In genomic region chr3:152130963-152131362, GRCm38 (mm10) we compare ENCODE assay signal across 19 mouse cellular contexts. TPM values are rescaled to one million over a fixed set of nuclear protein-coding genes. Genes with fewer than 3 reads are reported as not detected.
"Had no signal": no experiment of that assay in that cellular context is flagged by ENCODE, and none has a peak within 500 bp of the region (broad histone marks: within the 10 kb centered on the region; RNA-seq: fewer than 3 reads in every experiment).

No protein-coding gene starts in this region.

- H3K4me3 ChIP-seq: layer of hippocampus, adult 2 months; left cerebral cortex, adult 2 months; liver, embryonic 13.5 days; stomach, embryonic 15.5 days had no signal

- H3K9me3 ChIP-seq: liver, embryonic 13.5 days; stomach, embryonic 15.5 days had no signal

- H3K27ac ChIP-seq: layer of hippocampus, adult 2 months; left cerebral cortex, adult 2 months; liver, embryonic 13.5 days; stomach, embryonic 15.5 days had no signal

- DNase-seq: kidney, adult 8-10 months; kidney, postnatal 25 days; layer of hippocampus, postnatal 36 days; liver, embryonic 13.5 days; lung, adult 2 months; lung, postnatal 14 days; lung, postnatal 4 days; midbrain, embryonic 14.5 days; right cerebral cortex, postnatal 14 days; right cerebral cortex, postnatal 4 days; spleen, adult 18-20 months; thymus, adult 18-20 months; thymus, postnatal 36 days had no signal

- H3K27me3 ChIP-seq: stomach, embryonic 15.5 days had no signal

- H3K9ac ChIP-seq: liver, embryonic 13.5 days; stomach, embryonic 15.5 days had no signal

- H3K4me1 ChIP-seq: stomach, embryonic 15.5 days had no signal

- H3K4me2 ChIP-seq: liver, embryonic 13.5 days; midbrain, embryonic 11.5 days; stomach, embryonic 15.5 days had no signal

- H3K36me3 ChIP-seq: liver, embryonic 13.5 days; stomach, embryonic 15.5 days had no signal

RNA-seq across cellular contexts. Expression of gene Gipc2, which starts 35.1 kb away (rescaled TPM):
- total RNA-seq: megakaryocyte progenitor cell, adult 5-6 weeks; megakaryocyte-erythroid progenitor cell, adult 5-6 weeks had no signal
